Mouse (Mus musculus): Measurements from ENCODE around the gene Ficd. TPM values are rescaled to one million over a fixed set of nuclear protein-coding genes. Genes with fewer than 3 reads are reported as not detected.

Gene Ficd
- total RNA-seq, 2 experiments from 2014 or later = 0.77 to 1.6 TPM

Other genes with a start within 250 kb of the Ficd start
- not detected in 2 replicates for gene Wscd2, start 245.5 kb upstream of the Ficd start, total RNA-seq (2014; fragmentation: Nextera tagmentation)
- not detected in 2 replicates for gene Wscd2, start 245.5 kb upstream of the Ficd start, total RNA-seq (2017)
- gene Cmklr1, start 85.4 kb upstream of the Ficd start, total RNA-seq (2014; fragmentation: Nextera tagmentation) = 1.7 TPM in 1 of 2 replicates, not detected in the other
- gene Cmklr1, start 85.4 kb upstream of the Ficd start, total RNA-seq (2017) = not detected in 2 replicates
- not detected in 2 replicates for gene 1700069L16Rik, start 11.0 kb upstream of the Ficd start, total RNA-seq (2014; fragmentation: Nextera tagmentation)
- gene 1700069L16Rik, start 11.0 kb upstream of the Ficd start, total RNA-seq (2017) = not detected in 2 replicates
- 29.2 and 29.7 TPM in 2 replicates for gene Sart3, start 36.7 kb downstream of the Ficd start, total RNA-seq (2014; fragmentation: Nextera tagmentation)
- gene Sart3, start 36.7 kb downstream of the Ficd start, total RNA-seq (2017) = 31.1 and 38.5 TPM in 2 replicates
- gene Iscu, start 36.9 kb downstream of the Ficd start, total RNA-seq (2014; fragmentation: Nextera tagmentation) = 81.9 and 100 TPM in 2 replicates
- gene Iscu, start 36.9 kb downstream of the Ficd start, total RNA-seq (2017) = 101 and 111 TPM in 2 replicates
- 11.1 and 13.4 TPM in 2 replicates for gene Tmem119, start 64.7 kb downstream of the Ficd start, total RNA-seq (2014; fragmentation: Nextera tagmentation)
- 4.2 and 7.8 TPM in 2 replicates for gene Tmem119, start 64.7 kb downstream of the Ficd start, total RNA-seq (2017)
- 288 and 331 TPM in 2 replicates for gene Selplg, start 96.8 kb downstream of the Ficd start, total RNA-seq (2014; fragmentation: Nextera tagmentation)
- 99.4 and 109 TPM in 2 replicates for gene Selplg, start 96.8 kb downstream of the Ficd start, total RNA-seq (2017)
- 55.8 and 64.9 TPM in 2 replicates for gene Coro1c, start 173.0 kb downstream of the Ficd start, total RNA-seq (2014; fragmentation: Nextera tagmentation)
- 80.5 and 102 TPM in 2 replicates for gene Coro1c, start 173.0 kb downstream of the Ficd start, total RNA-seq (2017)